Mouse (Mus musculus) spleen, adult 2 months (tissue): Measurements from ENCODE around the gene Ldlrap1.

Experiments used
- CTCF ChIP-seq: fragments of 200-500 bp; IDR thresholded peaks from 2 replicates; pipeline ENCODE4 v1.5.1; 2011; ENCODE audit warnings: mild to moderate bottlenecking, inconsistent platforms; ENCODE audit not compliant: insufficient read depth, insufficient read length, insufficient replicate concordance; ENCODE audit errors: extremely low read depth
- POLR2A ChIP-seq: fragments of 200-500 bp; IDR thresholded peaks from 2 replicates; pipeline ENCODE4 v1.6.1; 2011; ENCODE audit warnings: low read depth, low read length, inconsistent platforms

DNA sequence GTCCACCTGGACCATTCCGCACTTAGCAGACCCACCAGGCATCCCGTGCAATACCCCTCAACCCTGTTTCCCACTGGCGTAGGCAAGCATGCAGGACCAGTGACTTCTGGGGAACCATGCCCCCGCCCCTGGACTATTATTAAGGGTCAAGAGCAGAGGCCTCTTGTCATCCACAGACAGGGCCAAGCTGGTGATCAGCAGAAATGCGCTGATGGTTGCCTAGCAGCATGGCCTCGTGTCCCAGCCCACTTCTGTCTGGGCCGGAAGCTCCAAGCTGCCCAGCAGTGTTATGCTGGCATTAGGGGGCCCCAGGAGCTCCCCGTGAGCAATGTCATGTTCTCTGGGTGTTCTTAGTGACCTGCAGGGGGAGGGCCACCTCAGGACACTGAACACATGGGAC is 25.9 kb downstream of the Ldlrap1 start:
- no peak for TF ChIP-seq POLR2A
- TF ChIP-seq CTCF, result no peak
